Mouse (Mus musculus) bone marrow, adult 2 months (tissue): ENCODE measurements around the gene Sh3gl3.

ENCODE experiments used
- CTCF ChIP-seq: fragments of 200-500 bp; IDR thresholded peaks from 2 replicates; pipeline ENCODE4 v1.5.1; 2011; ENCODE audit warnings: low read length, control low read depth; ENCODE audit not compliant: control insufficient read depth, insufficient read depth
- POLR2A ChIP-seq: fragments of 200-500 bp; IDR thresholded peaks from 2 replicates; pipeline ENCODE4 v1.6.1; 2011; ENCODE audit warnings: low read depth, mild to moderate bottlenecking, control low read depth, low read length, borderline replicate concordance; ENCODE audit not compliant: control insufficient read depth

DNA sequence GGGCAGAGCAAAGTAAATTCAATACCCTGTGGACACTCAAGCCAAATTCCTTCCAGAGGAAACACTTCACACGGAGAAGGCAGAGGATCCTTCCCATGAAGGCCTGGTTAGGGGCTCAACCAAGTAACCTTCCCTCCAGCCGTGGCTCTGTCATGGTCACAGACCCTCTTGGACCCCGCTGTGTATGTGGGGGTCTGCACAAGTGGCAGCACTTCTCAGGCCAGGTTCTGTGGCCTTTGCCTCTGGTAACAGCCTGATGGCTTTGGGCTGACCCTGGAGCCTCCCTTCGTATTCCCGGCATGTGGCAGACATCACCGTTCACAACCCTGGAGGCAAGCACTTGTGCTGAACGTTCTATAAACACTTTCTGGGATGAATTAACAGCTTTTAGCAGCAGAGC is 176.2 kb downstream of the Sh3gl3 start:
- no peak for TF ChIP-seq CTCF
- no peak for TF ChIP-seq POLR2A
